Mouse (Mus musculus) heart, embryonic 14.5 days (tissue): ENCODE results near the gene Piezo1. TPM values are rescaled to one million over a fixed set of nuclear protein-coding genes. Genes with fewer than 3 reads are reported as not detected.

Experiments used
- ATAC-seq: fragments of 200-750 bp; cut with Nextera tagmentation; 2 replicates; pipeline ENCODE4 v1.8.0; 2017; ENCODE audit warnings: low read depth, moderate TSS enrichment; ENCODE audit not compliant: insufficient number of reproducible peaks, insufficient read depth, low FRiP score
- H3K27ac ChIP-seq, 2 experiments: fragments of 200-500 bp in 1 of 2; fragments of 300-500 bp in 1 of 2; sonication (generic) in 1 of 2; replicated peaks in 1 of 2; 2 replicates each; pipeline ENCODE4 v1.5.1; 2012 to 2014; ENCODE audit warnings: low read depth in 2 of 2, low read length in 2 of 2, control low read depth in 1 of 2, mild to moderate bottlenecking in 1 of 2, mixed read lengths in 1 of 2; ENCODE audit not compliant: control insufficient read depth in 1 of 2, insufficient read depth in 1 of 2
- H3K27me3 ChIP-seq: fragments of 300-500 bp; sonication (generic); 2 replicates; pipeline ENCODE4 v1.6.1; 2014; ENCODE audit warnings: mild to moderate bottlenecking, low read length, control low read depth; ENCODE audit not compliant: control insufficient read depth, insufficient read depth
- H3K36me3 ChIP-seq: fragments of 300-500 bp; sonication (generic); 2 replicates; pipeline ENCODE4 v1.6.1; 2014; ENCODE audit warnings: mild to moderate bottlenecking, control low read depth, low read length, mixed read lengths; ENCODE audit not compliant: control insufficient read depth, insufficient read depth
- H3K4me1 ChIP-seq, 2 experiments: fragments of 200-500 bp in 1 of 2; fragments of 300-500 bp in 1 of 2; sonication (generic) in 1 of 2; 2 replicates each; pipeline ENCODE4 v1.6.1; 2012 to 2014; ENCODE audit warnings: low read length in 2 of 2, control low read depth in 1 of 2, mixed read lengths in 1 of 2; ENCODE audit not compliant: control insufficient read depth in 2 of 2, insufficient read depth in 2 of 2
- H3K4me2 ChIP-seq: fragments of 300-500 bp; sonication (generic); 2 replicates; pipeline ENCODE4 v1.6.1; 2014; ENCODE audit warnings: mild to moderate bottlenecking, low read length
- H3K4me3 ChIP-seq, 2 experiments: fragments of 200-500 bp in 1 of 2; fragments of 300-500 bp in 1 of 2; sonication (generic) in 1 of 2; 2 replicates each; pipeline ENCODE4 v1.5.1; 2012 to 2014; ENCODE audit warnings: low read length in 2 of 2, mild to moderate bottlenecking in 2 of 2, control low read depth in 1 of 2, low read depth in 1 of 2, moderate library complexity in 1 of 2; ENCODE audit not compliant: control insufficient read depth in 1 of 2, insufficient read depth in 1 of 2
- H3K9ac ChIP-seq: fragments of 300-500 bp; sonication (generic); 2 replicates; pipeline ENCODE4 v1.6.1; 2014; ENCODE audit warnings: mild to moderate bottlenecking, low read length
- H3K9me3 ChIP-seq: fragments of 300-500 bp; sonication (generic); 2 replicates; pipeline ENCODE4 v1.6.1; 2016; ENCODE audit warnings: low read length, control low read depth; ENCODE audit not compliant: control insufficient read depth
- whole genome bisulfite sequencing: fragments of 180-500 bp; shearing (Covaris S2); extraction: QIAGEN DNeasy Blood & Tissue Kit; methylation state at CpG from one replicate; pipeline ENCODE4 v1.1.7; 2014; 5-methylcytosine and 5-hydroxymethylcytosine counted together
- polyA plus RNA-seq: library from polyadenylated mRNA; unstranded; fragments of >200 nt; fragmentation: Nextera tagmentation; extraction: Ambion mirVana; gene quantifications from 2 replicates; pipeline ENCODE4 v1.2.1, GENCODE M21; 2014

Piezo1 gene
- polyA plus RNA-seq, 1 experiment from 2014 or later = 14.9 TPM

DNA sequence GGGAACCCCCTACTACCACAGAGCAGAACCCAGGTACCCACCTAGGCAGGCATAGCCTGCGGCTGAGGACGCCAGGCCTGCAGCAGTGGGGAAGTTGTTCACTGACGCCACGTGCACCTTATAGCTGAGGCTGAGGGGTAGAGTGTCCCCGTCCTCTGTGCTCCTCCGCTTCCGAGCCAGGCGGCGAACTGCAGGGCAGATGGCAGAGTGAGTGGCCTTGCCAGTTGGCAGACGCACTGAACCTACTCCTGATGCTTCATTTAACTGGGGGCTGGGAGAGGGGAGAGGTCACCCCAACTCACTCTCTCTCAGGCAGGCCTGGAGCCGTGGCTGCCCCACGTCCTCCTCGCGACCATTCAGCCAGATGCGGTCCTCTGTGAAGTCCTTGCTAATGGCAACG, 111.8 kb downstream of the Piezo1 start:
- no peak overlapping the region for H3K27ac ChIP-seq
- 95% methylated on average over 16 of the region's 16 CpGs for WGBS
- peaks cover 8 to 16% of the 10 kb centered on the region in 2 experiments for H3K4me1 ChIP-seq
- no peak overlapping the region for H3K4me2 ChIP-seq
- H3K27me3 ChIP-seq = no peaks in the 10 kb centered on the region
- peaks cover 33% of the 10 kb centered on the region for H3K36me3 ChIP-seq
- no peak overlapping the region for H3K4me3 ChIP-seq
- H3K9me3 ChIP-seq = 0 out of 2 replicates have a peak, but pooled peaks cover 3% of the 10 kb centered on the region
- H3K9ac ChIP-seq = no peak overlapping the region
- ATAC-seq = no peak

DNA sequence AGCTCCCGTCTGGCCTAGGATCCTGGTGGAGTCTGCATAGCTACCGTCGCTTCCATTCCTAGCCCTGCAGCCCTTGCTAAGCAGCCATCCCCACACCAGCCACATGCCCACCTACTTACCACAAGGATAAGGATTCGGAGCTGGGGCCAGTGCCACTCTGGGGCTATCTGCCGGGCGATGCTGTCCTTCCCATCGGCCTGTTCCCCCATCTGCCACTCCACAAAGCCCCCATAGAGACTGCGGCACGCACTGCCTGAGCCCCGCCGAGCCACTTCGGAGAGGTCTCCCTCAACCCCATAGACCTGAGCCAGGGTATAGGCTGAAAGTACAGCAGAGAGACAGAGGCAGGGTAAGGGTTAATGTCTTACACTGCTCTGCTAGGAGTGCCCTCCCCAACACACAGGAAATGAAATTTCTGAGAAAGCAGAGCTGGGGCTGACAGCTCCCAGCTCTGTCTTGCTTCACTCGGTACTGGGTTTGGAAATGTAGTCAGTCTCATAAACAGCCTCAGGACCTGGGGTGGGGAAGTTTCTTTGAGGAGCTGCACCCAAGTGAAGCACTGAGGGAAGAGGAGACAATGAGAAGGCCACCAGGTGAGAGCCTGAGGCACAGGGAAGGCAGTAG, 113.3 kb downstream of the Piezo1 start:
- 87% methylated on average over 13 of the region's 13 CpGs for WGBS
- no peak overlapping the region for H3K9ac ChIP-seq
- peak overlapping the region; percentile 46 to 47; a peak in 2 of 4 replicates for H3K27ac ChIP-seq
- no peak overlapping the region for H3K4me3 ChIP-seq
- 0 out of 2 replicates have a peak, but pooled peaks cover 3% of the 10 kb centered on the region for H3K9me3 ChIP-seq
- H3K36me3 ChIP-seq = peaks cover 38% of the 10 kb centered on the region
- H3K4me2 ChIP-seq = peak overlapping the region; percentile 23; the same call in 1 of the 2 replicates
- ATAC-seq = no peak
- no peaks in the 10 kb centered on the region for H3K27me3 ChIP-seq
- H3K4me1 ChIP-seq = peaks cover 11 to 22% of the 10 kb centered on the region in 2 experiments

GRCm38 (mm10) chr8:122436586-122437125, 114.5 kb downstream of the Piezo1 start:
- no peak overlapping the region for H3K27ac ChIP-seq
- H3K4me2 ChIP-seq = no peak overlapping the region
- H3K4me1 ChIP-seq = peaks cover 13 to 22% of the 10 kb centered on the region in 2 experiments
- H3K36me3 ChIP-seq = peaks cover 38% of the 10 kb centered on the region
- no peaks in the 10 kb centered on the region for H3K27me3 ChIP-seq
- H3K9me3 ChIP-seq = 0 out of 2 replicates have a peak, but pooled peaks cover 3% of the 10 kb centered on the region
- H3K9ac ChIP-seq = no peak overlapping the region
- WGBS = 84% methylated on average over 20 of the region's 20 CpGs
- no peak overlapping the region for H3K4me3 ChIP-seq
- ATAC-seq = no peak

- Histone ChIP-seq H3K4me1 (peaks cover 18 to 27% of the 10 kb centered on the region in 2 experiments), H3K36me3 (peaks cover 38% of the 10 kb centered on the region), H3K27me3 (no peaks in the 10 kb centered on the region), H3K4me3 (no peak overlapping the region), H3K9me3 (0 out of 2 replicates have a peak, but pooled peaks cover 3% of the 10 kb centered on the region), H3K27ac (no peak overlapping the region), H3K4me2 (no peak overlapping the region), H3K9ac (no peak overlapping the region)
- WGBS = 96% methylated on average over 9 of the region's 9 CpGs
- ATAC-seq = no peak
Measured at GRCm38 (mm10) chr8:122436146-122436545, 115.0 kb downstream of the Piezo1 start.

GRCm38 (mm10) chr8:122435375-122435774, 115.8 kb downstream of the Piezo1 start:
- peaks cover 18 to 29% of the 10 kb centered on the region in 2 experiments for H3K4me1 ChIP-seq
- no peak overlapping the region for H3K4me2 ChIP-seq
- no peak for ATAC-seq
- 91% methylated on average over 6 of the region's 6 CpGs for WGBS
- H3K36me3 ChIP-seq = peaks cover 38% of the 10 kb centered on the region
- no peak overlapping the region for H3K9ac ChIP-seq
- H3K4me3 ChIP-seq = no peak overlapping the region
- H3K27me3 ChIP-seq = no peaks in the 10 kb centered on the region
- no peak overlapping the region for H3K27ac ChIP-seq
- 0 out of 2 replicates have a peak, but pooled peaks cover 3% of the 10 kb centered on the region for H3K9me3 ChIP-seq

DNA sequence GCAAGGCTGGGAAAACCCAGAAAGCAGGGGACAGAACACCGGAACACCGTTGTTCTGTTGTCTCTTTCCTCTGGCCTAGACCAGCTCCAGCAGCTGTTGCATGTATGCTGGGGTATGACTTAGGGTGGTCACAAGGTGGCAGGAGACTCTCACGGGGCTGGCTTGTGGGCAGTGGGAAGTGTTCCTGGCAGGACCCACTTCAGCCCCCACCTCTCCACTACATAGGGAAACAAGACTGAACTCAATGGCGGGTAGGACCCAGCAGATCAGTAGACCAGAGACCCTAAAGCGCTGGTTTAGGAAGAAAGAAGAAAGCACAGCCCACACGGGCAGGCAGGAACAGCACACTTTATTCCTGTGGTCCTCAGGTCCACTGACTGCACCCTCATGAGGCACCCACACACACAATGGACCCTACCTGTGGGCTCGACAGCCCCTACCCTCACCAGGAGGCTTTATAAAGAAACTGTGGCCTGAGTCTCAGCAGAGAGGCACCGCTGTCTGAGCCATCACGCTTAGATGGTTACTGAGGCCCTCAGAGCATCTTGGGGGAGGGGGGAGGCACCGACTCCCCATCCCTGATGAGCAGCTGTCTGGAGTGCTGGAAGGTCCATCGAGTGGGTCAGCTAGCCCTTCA, 117.7 kb downstream of the Piezo1 start:
- H3K36me3 ChIP-seq = peaks cover 26% of the 10 kb centered on the region
- H3K4me3 ChIP-seq = no peak overlapping the region; a peak in 1 of 4 replicates
- ATAC-seq = 0 out of 2 replicates have a peak, but pooled peaks have one; percentile 5
- H3K9me3 ChIP-seq = 0 out of 2 replicates have a peak, but pooled peaks cover 3% of the 10 kb centered on the region
- peaks cover 16 to 29% of the 10 kb centered on the region in 2 experiments for H3K4me1 ChIP-seq
- H3K9ac ChIP-seq = no peak overlapping the region
- no peaks in the 10 kb centered on the region for H3K27me3 ChIP-seq
- 65% methylated on average over 11 of the region's 11 CpGs for WGBS
- peak overlapping the region in 1 of 2 experiments; percentile 74; a peak in 2 of 4 replicates for H3K27ac ChIP-seq
- peak overlapping the region; percentile 91 for H3K4me2 ChIP-seq

DNA sequence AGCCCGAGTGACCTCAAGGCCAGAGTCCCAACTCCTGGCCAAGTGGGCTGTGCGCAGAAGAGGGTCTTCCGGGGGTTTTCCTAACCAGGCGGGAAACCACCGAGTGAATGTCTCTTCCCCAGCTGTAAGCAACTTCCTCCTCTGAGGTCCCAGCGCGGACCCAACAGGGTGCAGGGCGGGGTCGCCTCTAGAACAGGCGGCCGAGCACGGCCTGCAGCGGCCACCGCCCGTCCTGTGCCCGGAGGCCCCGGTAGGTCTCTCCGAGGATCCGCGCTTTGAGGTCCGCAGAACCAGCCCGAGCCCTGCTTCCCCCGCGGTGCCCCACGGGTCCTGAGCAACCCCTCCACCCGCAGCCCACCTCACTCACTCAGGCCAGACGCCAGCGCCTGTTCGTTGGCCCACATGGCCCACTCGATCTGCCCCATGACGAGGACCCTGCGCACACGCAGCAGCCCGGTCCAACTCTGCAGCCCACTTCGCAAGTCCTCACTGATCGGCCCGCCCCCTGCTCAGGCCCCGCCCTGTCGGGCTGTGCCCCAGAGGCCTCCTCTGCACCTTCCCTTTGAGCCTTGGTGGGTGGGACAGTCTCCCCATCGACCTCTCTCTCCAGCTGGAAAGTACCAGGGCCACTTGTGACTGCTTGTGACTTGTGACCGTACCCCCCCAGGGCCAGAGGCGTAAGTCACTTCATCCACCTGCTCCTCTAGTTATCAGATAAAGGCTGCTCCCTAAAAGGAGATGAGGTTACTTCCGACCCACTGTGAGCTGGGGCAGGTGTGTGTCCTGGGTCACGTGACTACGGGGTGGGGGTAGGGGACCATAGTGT, 118.5 kb downstream of the Piezo1 start, which contains the start of gene Cyba:
TSS of gene Cyba (minus strand) at position 488 of the 826 bp plus-strand sequence.
- H3K9ac ChIP-seq = peak within 1 kb of the TSS; percentile 86

More for the DNA sequence above, 118.5 kb downstream of the Piezo1 start, which contains the start of gene Cyba:
- peak within 1 kb of the TSS; percentile 56 to 74; a peak in 3 of 4 replicates for H3K27ac ChIP-seq
- peak within 1 kb of the TSS; percentile 91 for H3K4me2 ChIP-seq
- 0 out of 2 replicates have a peak, but pooled peaks cover 3% of the 10 kb centered on the region for H3K9me3 ChIP-seq
- H3K4me3 ChIP-seq = peak within 1 kb of the TSS; percentile 69 to 78
- WGBS = 3% methylated on average over 43 of the region's 45 CpGs
- no peaks in the 10 kb centered on the region for H3K27me3 ChIP-seq
- peaks cover 25% of the 10 kb centered on the region for H3K36me3 ChIP-seq
- ATAC-seq = peak; percentile 74
- peaks cover 13 to 22% of the 10 kb centered on the region in 2 experiments for H3K4me1 ChIP-seq
